Comparison of ENCODE assay signal across 20 mouse cellular contexts in the genomic region with DNA sequence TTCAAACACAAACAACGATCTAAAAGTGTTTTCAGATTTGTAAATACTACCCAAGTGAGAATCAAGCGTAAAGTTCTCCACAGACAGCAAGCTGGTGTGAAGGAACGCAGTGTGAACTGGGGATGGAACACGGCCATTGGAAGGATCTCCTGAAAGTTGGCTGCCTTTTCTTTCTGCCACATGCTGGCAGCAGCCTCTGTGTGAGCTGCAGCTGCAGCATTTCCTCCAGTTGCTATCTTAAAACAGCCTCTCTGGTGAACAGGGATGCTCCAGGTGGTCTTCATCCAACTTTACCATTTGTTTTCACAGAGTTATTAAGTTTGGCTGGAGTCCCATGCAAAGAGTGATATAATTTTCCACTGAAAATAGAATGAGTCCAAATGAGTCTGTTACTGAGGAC.
DNase-seq lines count a peak whose midpoint lies in the region; ATAC-seq and TF ChIP-seq lines count a peak whose summit lies in the region.
"Had no signal": no experiment of that assay in that cellular context is flagged by ENCODE, and none has a peak within 500 bp of the region (broad histone marks: within the 10 kb centered on the region; RNA-seq: fewer than 3 reads in every experiment).

No protein-coding gene starts in this region.

- H3K27me3 ChIP-seq in forebrain, postnatal 0 days (ENCODE audit: insufficient read depth, low read length) = no peaks in the 10 kb centered on the region
- H3K27me3 ChIP-seq in forebrain, embryonic 13.5 days = no peaks in the 10 kb centered on the region
- no peaks in the 10 kb centered on the region for H3K27me3 ChIP-seq in kidney, embryonic 16.5 days (ENCODE audit: insufficient read depth, low read length)
- no peaks in the 10 kb centered on the region for H3K27me3 ChIP-seq in lung, embryonic 14.5 days (ENCODE audit: insufficient read depth, low read length)
- H3K27me3 ChIP-seq: CH12.LX; hindbrain, embryonic 15.5 days; liver, embryonic 12.5 days; neural tube, embryonic 13.5 days had no signal

- H3K27ac ChIP-seq in forebrain, postnatal 0 days (ENCODE audit: low read depth, low read length) = no peak overlapping the region
- no peak overlapping the region for H3K27ac ChIP-seq in forebrain, embryonic 13.5 days
- 0 out of 2 replicates have a peak overlapping the region, but pooled peaks have one; percentile 15 for H3K27ac ChIP-seq in kidney, embryonic 16.5 days (ENCODE audit: low read length)
- H3K27ac ChIP-seq in lung, embryonic 14.5 days (ENCODE audit: low read depth) = peak overlapping the region; percentile 24; the same call in 1 of the 2 replicates
- H3K27ac ChIP-seq: heart, adult 2 months; hindbrain, embryonic 15.5 days; liver, embryonic 12.5 days; midbrain, embryonic 10.5 days; neural tube, embryonic 13.5 days had no signal

- H3K9ac ChIP-seq in forebrain, postnatal 0 days = no peak overlapping the region
- H3K9ac ChIP-seq in forebrain, embryonic 13.5 days = no peak overlapping the region
- no peak overlapping the region for H3K9ac ChIP-seq in kidney, embryonic 16.5 days (replicated peaks; ENCODE audit: low read length)
- H3K9ac ChIP-seq in lung, embryonic 14.5 days = no peak overlapping the region
- H3K9ac ChIP-seq: hindbrain, embryonic 15.5 days; liver, embryonic 12.5 days; neural tube, embryonic 13.5 days had no signal

- H3K4me2 ChIP-seq in forebrain, postnatal 0 days (ENCODE audit: low read depth) = no peak overlapping the region
- no peak overlapping the region for H3K4me2 ChIP-seq in forebrain, embryonic 13.5 days
- H3K4me2 ChIP-seq in kidney, embryonic 16.5 days (replicated peaks; ENCODE audit: low read depth, low read length) = no peak overlapping the region
- no peak overlapping the region for H3K4me2 ChIP-seq in lung, embryonic 14.5 days
- H3K4me2 ChIP-seq: hindbrain, embryonic 15.5 days; liver, embryonic 12.5 days; neural tube, embryonic 13.5 days had no signal

- H3K4me1 ChIP-seq in forebrain, postnatal 0 days (ENCODE audit: insufficient read depth) = no peaks in the 10 kb centered on the region
- H3K4me1 ChIP-seq in forebrain, embryonic 13.5 days = no peaks in the 10 kb centered on the region
- no peaks in the 10 kb centered on the region; the same call in 1 of the 2 replicates for H3K4me1 ChIP-seq in kidney, embryonic 16.5 days (ENCODE audit: insufficient read depth, low read length)
- no peaks in the 10 kb centered on the region for H3K4me1 ChIP-seq in lung, embryonic 14.5 days (ENCODE audit: insufficient read depth)
- H3K4me1 ChIP-seq: hindbrain, embryonic 15.5 days; liver, embryonic 12.5 days; midbrain, embryonic 10.5 days; neural tube, embryonic 13.5 days had no signal

- ATAC-seq in forebrain, postnatal 0 days = peak; percentile 58; the same call in 1 of the 2 replicates
- ATAC-seq in forebrain, embryonic 13.5 days = no peak
- ATAC-seq in kidney, embryonic 16.5 days (ENCODE audit: low FRiP score, low TSS enrichment) = peak; percentile 35; the same call in 1 of the 2 replicates
- ATAC-seq in lung, embryonic 14.5 days (ENCODE audit: insufficient read depth) = peak; percentile 93
- ATAC-seq: liver, embryonic 12.5 days had no signal

- DNase-seq in forebrain, postnatal 0 days = peak; percentile 42
- no peak for DNase-seq in kidney, postnatal 14 days
- peak; percentile 79 for DNase-seq in lung, embryonic 14.5 days
- DNase-seq in lung, postnatal 10 days = no peak
- DNase-seq in brain, adult 2 months (ENCODE audit: low read depth, low spot score) = peak; percentile 45
- DNase-seq: adrenal gland, adult 2 months; cerebellum, adult 11-12 months; cerebellum, postnatal 36 days; gastrocnemius, postnatal 10 days; heart, adult 2 months; kidney, adult 2 months; thymus, postnatal 36 days had no signal

- no peak overlapping the region for H3K4me3 ChIP-seq in forebrain, postnatal 0 days (ENCODE audit: low read depth, low read length)
- H3K4me3 ChIP-seq in forebrain, embryonic 13.5 days = no peak overlapping the region
- no peak overlapping the region for H3K4me3 ChIP-seq in kidney, embryonic 16.5 days (ENCODE audit: low read length)
- no peak overlapping the region for H3K4me3 ChIP-seq in lung, embryonic 14.5 days (ENCODE audit: low read depth, low read length)
- H3K4me3 ChIP-seq: erythroblast, embryonic 14.5 days; heart, adult 2 months; hindbrain, embryonic 15.5 days; liver, embryonic 12.5 days; midbrain, embryonic 10.5 days; neural tube, embryonic 13.5 days had no signal

- H3K9me3 ChIP-seq in forebrain, postnatal 0 days (ENCODE audit: low read length) = no peaks in the 10 kb centered on the region
- H3K9me3 ChIP-seq in forebrain, embryonic 13.5 days (replicated peaks) = no peaks in the 10 kb centered on the region
- no peaks in the 10 kb centered on the region for H3K9me3 ChIP-seq in kidney, embryonic 16.5 days (ENCODE audit: low read length)
- H3K9me3 ChIP-seq in lung, embryonic 14.5 days (ENCODE audit: low read depth, low read length) = no peaks in the 10 kb centered on the region
- H3K9me3 ChIP-seq: hindbrain, embryonic 15.5 days; liver, embryonic 12.5 days; midbrain, embryonic 10.5 days; neural tube, embryonic 13.5 days had no signal

- WGBS in forebrain, postnatal 0 days = 56% methylated on average over 4 of the region's 4 CpGs
- 79% methylated on average over 4 of the region's 4 CpGs for WGBS in forebrain, embryonic 13.5 days
- 56% methylated on average over 4 of the region's 4 CpGs for WGBS in kidney, embryonic 16.5 days
- 27% methylated on average over 4 of the region's 4 CpGs for WGBS in lung, embryonic 14.5 days

- TF ChIP-seq CTCF in forebrain, postnatal 0 days (IDR thresholded peaks at IDR 0.05; ENCODE audit: low read depth) = no peak
- TF ChIP-seq CTCF in lung, embryonic 14.5 days (IDR thresholded peaks at IDR 0.05; ENCODE audit: low read depth) = no peak

- H3K36me3 ChIP-seq in forebrain, postnatal 0 days (ENCODE audit: insufficient read depth) = no peaks in the 10 kb centered on the region
- H3K36me3 ChIP-seq in forebrain, embryonic 13.5 days (ENCODE audit: poor library complexity, severe bottlenecking) = no peaks in the 10 kb centered on the region
- no peaks in the 10 kb centered on the region for H3K36me3 ChIP-seq in kidney, embryonic 16.5 days (ENCODE audit: insufficient read depth, low read length)
- no peaks in the 10 kb centered on the region for H3K36me3 ChIP-seq in lung, embryonic 14.5 days (ENCODE audit: insufficient read depth)
- H3K36me3 ChIP-seq: hindbrain, embryonic 15.5 days; liver, embryonic 12.5 days; midbrain, embryonic 10.5 days; neural tube, embryonic 13.5 days had no signal

Comparison
In these comparisons a context has a peak if more than half of its experiments do, and no peak if none do; other contexts are left out.
1. DNase-seq: peak in forebrain, postnatal 0 days (single experiment), lung, embryonic 14.5 days (single experiment) and brain, adult 2 months (single experiment); none in kidney, postnatal 14 days (single experiment) and lung, postnatal 10 days (single experiment).
2. H3K27ac ChIP-seq: peak in kidney, embryonic 16.5 days (single experiment) and lung, embryonic 14.5 days (single experiment); none in forebrain, postnatal 0 days (single experiment) and forebrain, embryonic 13.5 days (single experiment).